Mouse (Mus musculus) kidney, postnatal 36 days (tissue): ENCODE measurements at regions not wholly inside any gene's neighbourhood (a gene's known extent, or its start where the extent isn't known, plus 50 kb on each side); places are given as distances from the start of the nearest gene placed in this dataset.

ENCODE experiments used
- DNase-seq, 2 experiments: peaks; one replicate each; pipeline ENCODE4 v3.0.0; 2021 to 2022; ENCODE audit warnings: mixed read lengths in 2 of 2

DNA sequence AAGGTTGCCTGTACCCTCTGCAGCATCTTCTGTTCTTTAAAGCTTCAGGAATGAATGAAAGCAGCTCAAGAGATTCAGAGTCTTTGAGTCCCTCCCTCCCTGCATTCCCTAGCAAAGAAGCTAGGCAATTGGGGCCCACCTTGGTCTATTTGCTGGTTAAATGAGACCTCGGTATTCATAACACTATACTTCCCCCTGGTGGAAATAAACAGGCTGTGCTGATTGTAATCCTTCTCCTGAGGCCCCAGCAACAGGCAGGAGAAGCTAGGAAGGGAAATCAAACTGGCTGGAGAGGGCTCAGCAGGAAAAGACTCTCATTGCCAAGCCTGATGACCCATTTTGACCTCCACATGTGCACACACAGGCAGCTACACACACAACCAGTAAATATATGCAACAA lies 137.1 kb downstream of the Sh3bp4 start:
- DNase-seq, result no peak

- no peak for DNase-seq
These were observed 140.9 kb downstream of the Sh3bp4 start for GRCm38 (mm10) chr1:89211116-89211515.

- no peak for DNase-seq
These were observed 158.2 kb downstream of the Sh3bp4 start for GRCm38 (mm10) chr1:89228426-89228825.

- no peak for DNase-seq
These were observed 161.5 kb downstream of the Sh3bp4 start for GRCm38 (mm10) chr1:89231756-89232155.

DNA sequence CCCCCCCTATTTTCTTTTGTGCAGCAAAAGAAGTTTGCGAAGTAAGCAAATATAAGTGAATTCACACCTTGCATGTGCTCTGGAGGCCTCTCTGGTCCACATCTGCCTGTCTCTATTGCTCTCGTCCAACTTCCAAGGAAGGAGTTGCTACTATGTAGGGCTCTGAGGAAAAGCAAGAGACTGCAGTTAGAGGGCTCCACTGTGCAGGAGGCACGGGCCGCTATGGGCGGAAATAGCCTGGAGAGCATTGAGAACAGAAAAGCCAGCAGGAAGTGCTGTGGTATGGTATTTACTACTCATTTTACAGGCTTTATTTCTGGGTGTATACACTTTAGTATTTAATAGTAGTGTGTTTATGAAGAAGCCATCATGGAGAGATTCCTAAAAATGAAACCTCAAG lies 162.2 kb downstream of the Sh3bp4 start:
- no peak for DNase-seq

DNA sequence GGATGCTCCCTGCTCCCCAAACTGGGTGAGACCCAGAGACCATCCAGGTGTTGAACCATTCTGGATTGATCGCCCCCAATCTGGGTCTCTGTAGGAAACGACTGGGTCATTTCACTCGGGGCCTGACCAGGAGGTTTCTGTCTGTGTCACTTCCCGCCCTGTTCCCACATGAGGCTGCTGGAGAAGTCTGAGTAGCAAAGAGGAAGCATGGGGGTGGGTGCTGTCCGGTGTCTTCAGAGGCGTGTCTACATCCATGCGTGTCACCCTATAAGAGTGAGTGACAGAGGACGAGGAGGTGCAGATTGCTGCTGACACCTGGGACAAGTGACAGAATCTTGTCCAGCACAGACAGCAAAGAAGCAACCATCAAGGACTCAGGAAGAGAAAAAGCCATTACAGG lies 164.7 kb downstream of the Sh3bp4 start:
- DNase-seq, result peak; percentile 7 to 13

DNA sequence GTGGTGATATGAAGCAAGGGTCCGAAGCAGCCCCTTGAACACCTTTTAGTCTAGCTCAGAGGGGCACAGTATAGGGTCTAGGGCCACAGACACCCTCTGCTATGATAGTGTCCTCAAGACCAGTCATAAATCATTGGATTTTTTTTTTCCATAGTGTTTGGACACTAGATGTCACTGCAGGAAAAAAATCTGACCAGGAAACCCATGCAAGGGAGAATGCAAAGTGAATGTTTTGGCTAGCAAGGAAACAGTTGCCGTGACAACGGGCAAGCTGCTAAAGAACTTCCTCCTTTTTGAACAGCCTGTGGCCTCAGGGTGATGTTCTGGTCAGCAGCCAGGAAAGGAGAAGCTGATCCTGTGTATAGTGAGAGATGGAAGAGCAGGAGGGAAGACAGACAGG lies 165.1 kb downstream of the Sh3bp4 start:
- DNase-seq, result peak; percentile 74 to 84

DNA sequence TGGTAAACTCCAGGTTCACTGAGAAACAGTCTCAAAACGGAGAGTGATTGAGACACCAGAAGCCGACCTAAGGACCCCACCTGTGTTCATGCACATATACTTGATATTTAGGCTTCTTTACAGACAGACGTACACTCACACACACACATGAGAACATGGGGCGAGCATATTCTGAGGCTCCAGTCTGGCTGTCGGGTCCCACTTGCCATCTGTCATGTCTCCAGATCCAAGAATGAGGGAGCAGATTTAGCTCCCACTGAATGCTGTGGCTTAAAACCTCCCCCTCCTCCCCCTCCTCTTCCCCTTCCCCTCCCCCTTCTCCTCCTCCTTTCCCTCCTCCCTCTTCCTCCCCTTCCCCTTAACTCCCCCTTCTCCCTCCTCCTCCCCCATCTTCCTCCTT lies 167.5 kb downstream of the Sh3bp4 start:
- no peak for DNase-seq

GRCm38 (mm10) chr1:89244598-89244997 lies 174.4 kb downstream of the Sh3bp4 start:
- DNase-seq, result no peak

GRCm38 (mm10) chr1:89245202-89246003 lies 175.2 kb downstream of the Sh3bp4 start:
- no peak for DNase-seq

DNA sequence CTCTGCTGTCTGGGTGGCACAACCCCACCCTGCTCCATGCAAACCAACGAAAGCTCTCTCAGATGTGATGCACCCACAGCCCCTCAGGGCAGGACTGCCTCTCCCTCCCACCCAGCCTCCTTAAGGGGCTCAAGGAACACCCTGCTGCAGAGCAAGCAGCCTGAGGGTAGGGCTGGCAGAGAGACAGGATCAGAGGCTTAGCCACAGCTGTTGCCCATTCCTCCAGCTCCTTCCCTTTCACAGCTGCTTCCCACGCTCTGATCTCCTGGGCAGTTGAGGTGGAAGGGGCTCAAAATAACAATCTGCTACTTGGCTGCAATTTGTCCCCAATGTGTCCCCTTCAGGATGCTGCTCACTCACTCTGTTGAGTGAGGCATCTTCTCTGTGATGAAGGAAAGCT lies 181.5 kb downstream of the Sh3bp4 start:
- DNase-seq, result no peak

GRCm38 (mm10) chr1:89252528-89252927 lies 182.3 kb downstream of the Sh3bp4 start:
- no peak for DNase-seq

DNA sequence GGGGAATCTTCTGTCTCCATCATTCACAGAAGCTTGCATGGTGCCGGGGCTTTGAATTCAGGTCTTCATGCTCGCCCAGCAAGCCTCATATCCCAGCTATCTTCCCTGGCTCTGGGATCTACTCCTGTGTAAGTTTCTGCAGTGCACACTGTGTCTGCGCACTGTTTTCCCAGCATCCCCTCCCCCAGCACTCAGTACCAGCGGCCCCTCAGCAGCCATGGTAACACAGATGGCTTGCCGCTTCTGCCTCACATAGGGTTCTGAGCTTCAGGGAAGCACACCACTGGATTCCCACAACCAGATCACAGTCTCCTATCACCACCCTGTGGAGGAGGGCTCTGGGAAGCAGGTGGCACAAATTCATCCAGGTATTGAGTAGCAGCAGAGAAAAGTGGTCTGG lies 187.7 kb downstream of the Sh3bp4 start:
- no peak for DNase-seq

DNA sequence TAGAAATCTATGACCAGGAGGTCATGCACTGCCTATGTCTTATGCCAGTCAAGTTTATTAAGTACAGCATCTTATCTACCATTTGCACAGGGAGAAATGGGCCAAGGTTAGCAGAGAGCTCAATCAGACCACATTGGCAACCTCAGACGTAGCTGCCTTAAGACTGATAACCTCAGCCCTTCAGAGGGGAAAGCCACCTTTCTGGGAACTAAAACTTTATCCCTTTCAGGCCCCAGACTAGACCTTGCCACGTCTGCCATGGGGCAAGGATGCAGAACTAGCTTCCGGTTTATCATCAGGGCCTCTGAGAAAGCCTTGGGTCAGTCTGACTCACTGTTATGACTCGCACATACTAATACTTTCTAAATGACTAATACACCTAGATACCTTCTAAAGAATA lies 188.8 kb upstream of the Agap1 start:
- DNase-seq, result no peak

DNA sequence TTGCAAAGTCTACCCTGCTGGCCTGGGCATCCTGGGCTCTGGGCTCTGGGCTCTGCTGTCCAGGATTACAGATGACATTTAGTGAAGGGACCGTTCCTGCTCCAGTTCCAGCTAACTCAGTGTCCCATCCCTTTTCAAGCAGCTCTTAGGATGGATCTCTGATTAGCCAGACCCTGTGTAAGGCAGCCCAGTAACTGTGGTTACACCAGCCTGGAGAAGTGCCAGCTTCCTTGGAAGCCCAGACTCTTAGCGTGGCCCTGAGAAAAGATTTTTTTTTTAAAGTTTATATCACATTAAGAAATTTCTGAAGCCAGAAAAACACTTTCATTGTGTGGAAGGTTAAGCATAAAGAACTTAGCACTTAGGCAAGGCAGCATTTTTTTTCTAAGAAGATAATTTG lies 185.8 kb upstream of the Agap1 start:
- peak in 1 of 2 experiments; percentile 40 for DNase-seq

DNA sequence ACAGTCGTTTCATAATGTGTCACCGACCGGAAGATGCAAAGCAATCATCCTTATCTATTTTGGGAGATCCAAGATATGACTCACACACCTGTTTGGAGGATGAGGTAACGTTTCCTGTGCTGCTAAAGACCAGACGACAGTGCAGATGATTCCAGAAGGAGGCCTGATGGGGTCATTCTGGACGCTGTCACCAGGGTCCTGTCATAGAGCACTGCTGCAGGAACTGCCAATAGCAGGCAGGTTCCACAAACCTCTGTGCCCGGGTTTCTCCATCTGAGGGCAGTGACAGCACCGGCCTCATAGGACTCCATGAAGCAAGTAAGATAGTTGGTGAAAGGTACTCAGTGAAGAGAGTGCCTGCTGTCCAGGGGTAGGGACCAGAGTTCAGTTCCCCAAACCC lies 182.9 kb upstream of the Agap1 start:
- no peak for DNase-seq

DNA sequence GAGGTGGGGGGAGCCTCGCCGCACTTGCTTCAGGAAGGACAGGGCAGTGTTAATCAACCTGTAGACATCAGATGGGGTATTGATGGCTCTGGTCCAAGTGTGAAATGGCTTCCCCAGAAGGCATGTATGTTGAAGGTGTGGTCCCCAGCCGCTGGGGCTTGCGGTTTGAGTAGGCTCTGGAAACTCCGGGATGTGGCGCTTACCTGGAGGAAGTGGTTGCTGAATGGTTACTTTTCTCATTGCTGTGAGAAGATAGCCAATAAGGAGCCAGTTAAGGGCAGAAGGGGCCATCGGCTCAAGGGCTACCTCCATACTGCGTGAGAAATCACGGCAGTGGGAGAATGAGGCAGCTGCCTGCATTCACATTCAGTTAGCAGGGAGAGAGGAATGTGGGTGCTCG lies 181.6 kb upstream of the Agap1 start:
- no peak for DNase-seq

DNA sequence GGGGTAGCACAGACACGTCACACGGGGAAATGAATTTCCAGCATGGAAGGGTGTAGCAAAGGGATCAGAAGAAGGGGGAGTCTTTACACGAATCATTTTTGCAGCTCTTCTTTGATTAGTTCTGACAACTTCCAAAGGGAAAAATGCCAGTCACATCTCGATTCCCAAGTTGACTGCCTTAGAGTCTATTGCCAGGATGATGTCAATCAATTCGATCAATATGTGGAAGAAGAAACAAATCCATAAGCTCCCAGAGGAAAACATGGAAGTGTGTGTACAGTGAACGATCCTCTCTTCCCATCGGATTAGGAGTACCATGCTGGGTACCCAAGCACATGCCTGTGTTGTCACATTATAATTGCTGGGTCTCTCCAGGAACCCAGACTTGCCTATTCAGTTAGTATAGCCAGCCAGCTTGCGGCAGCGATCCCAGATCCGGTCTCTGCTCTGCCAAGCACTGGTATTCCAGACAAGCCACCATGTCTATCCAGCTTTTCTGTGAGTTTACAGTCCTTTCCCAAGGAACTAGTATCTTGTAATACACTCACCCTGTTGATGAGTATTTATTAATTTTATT lies 180.7 kb upstream of the Agap1 start:
- DNase-seq, result no peak

DNA sequence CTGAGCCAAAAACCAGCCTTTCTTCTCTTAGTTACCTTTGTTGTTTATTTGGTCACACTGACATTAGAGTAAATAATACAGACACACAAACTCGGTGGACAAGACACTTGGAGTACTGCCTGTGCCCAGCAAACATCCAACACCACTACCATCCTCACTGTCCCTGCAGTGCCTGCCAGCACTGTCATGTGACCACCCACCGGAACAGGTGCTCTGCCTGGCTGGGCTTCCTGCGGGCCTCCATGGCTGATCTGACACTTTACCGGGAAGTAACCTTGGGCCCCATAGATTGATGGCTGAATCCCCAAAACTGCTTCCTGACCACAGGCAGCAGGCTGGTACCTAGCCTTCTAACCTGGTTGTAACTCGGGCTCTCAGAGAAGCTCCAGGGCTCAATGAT lies 175.2 kb upstream of the Agap1 start:
- DNase-seq, result peak in 1 of 2 experiments; percentile 45

DNA sequence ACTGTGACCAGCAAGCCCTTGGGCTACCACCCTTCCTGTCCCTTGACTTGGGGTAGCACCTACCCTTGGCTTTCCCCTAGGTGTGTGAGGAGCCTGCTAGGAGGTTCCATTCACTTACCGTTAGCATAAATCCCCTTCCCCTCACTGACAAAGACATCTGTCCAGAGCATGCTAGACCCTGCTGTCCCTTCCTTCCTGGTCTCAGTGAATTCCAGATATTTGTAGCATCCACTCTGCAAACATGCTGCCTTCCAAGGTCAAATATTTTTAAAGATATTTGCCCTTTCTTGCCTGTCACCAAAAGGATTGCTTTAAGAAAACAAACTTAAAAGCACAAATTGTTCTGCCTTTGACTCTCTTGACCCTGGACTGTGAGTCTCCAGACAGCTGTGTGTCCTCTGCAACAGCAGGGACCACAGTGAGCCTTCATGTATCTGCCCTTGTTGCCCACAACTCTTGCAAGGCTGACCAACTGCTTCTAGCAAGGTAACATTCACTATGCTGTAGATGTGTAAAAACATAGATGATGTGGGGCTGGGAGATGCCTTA lies 173.4 kb upstream of the Agap1 start:
- peak; percentile 7 to 35 for DNase-seq

GRCm38 (mm10) chr1:89285041-89285440 lies 169.6 kb upstream of the Agap1 start:
- DNase-seq, result no peak

DNA sequence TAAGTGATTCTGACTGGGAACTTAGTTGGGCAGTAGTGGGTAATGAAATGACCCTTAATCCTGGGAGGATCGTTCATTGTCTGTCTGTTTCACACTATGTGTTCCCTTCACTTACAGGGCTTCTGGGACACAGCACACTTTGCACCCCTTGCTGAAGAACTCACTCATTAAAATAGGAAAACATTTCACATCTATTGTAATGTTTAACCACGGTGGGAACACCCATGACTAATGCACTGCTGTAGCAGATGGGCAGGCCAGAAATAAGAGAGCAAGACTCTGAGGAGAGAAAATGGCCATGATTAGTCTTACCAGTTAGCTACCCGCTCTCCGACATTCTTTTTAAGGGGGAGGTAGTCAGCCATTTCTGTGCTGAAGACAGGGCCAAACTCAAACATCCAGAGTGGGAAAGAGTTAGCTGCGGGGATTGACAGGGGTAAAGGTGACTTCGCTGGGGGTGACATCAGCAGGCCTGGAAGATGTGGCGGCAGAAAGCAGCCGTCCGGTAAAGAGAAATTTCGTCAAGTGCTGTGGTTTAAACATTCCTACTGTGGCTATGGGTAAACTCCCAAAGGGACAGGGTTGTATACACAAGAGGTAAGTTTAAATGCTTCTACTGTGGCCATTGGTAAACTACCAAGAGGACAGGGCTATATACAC lies 167.3 kb upstream of the Agap1 start:
- peak; percentile 36 to 76 for DNase-seq

GRCm38 (mm10) chr1:89288001-89288400 lies 166.6 kb upstream of the Agap1 start:
- DNase-seq, result no peak

- DNase-seq, result no peak
These were observed 165.7 kb upstream of the Agap1 start for GRCm38 (mm10) chr1:89288921-89289320.
